Mouse (Mus musculus) liver, embryonic 14.5 days (tissue): ENCODE measurements around the gene Plcb4. TPM values are rescaled to one million over a fixed set of nuclear protein-coding genes. Genes with fewer than 3 reads are reported as not detected.

Experiments used
- ATAC-seq: fragments of 200-750 bp; cut with Nextera tagmentation; 2 replicates; pipeline ENCODE4 v1.8.0; 2017; ENCODE audit warnings: moderate number of reproducible peaks, mild to moderate bottlenecking, moderate library complexity; ENCODE audit not compliant: insufficient read depth
- DNase-seq, 3 experiments: peaks; one replicate each; pipeline ENCODE4 v3.0.0-alpha.2; 2012 to 2013; ENCODE audit warnings: low read depth in 3 of 3, low spot score in 3 of 3
- H3K27ac ChIP-seq: fragments of 300-500 bp; sonication (generic); 2 replicates; pipeline ENCODE4 v1.5.1; 2014; ENCODE audit warnings: moderate library complexity, mild to moderate bottlenecking, control low read depth, inconsistent platforms
- H3K27me3 ChIP-seq: fragments of 300-500 bp; sonication (generic); 2 replicates; pipeline ENCODE4 v1.6.1; 2014; ENCODE audit warnings: mild to moderate bottlenecking, low read length, moderate library complexity; ENCODE audit not compliant: control insufficient read depth, insufficient read depth
- H3K36me3 ChIP-seq: fragments of 300-500 bp; sonication (generic); replicated peaks from 2 replicates; pipeline ENCODE4 v1.6.1; 2014; ENCODE audit warnings: low read depth; ENCODE audit not compliant: control insufficient read depth, insufficient read depth
- H3K4me1 ChIP-seq, 2 experiments: fragments of 200-500 bp in 1 of 2; fragments of 300-500 bp in 1 of 2; sonication (generic) in 1 of 2; replicated peaks; 2 replicates each; pipeline ENCODE4 v1.6.1; 2012 to 2014; ENCODE audit warnings: antibody characterized with exemption in 1 of 2, inconsistent platforms in 1 of 2, low read length in 1 of 2; ENCODE audit not compliant: control insufficient read depth in 2 of 2, insufficient read depth in 2 of 2
- H3K4me2 ChIP-seq: fragments of 300-500 bp; sonication (generic); 2 replicates; pipeline ENCODE4 v1.6.1; 2014; ENCODE audit warnings: low read depth, mild to moderate bottlenecking, control low read depth, moderate library complexity
- H3K4me3 ChIP-seq, 2 experiments: fragments of 200-500 bp in 1 of 2; fragments of 300-500 bp in 1 of 2; sonication (generic) in 1 of 2; 2 replicates each; pipeline ENCODE4 v1.5.1; 2012 to 2014; ENCODE audit warnings: low read depth in 2 of 2, low read length in 2 of 2, mild to moderate bottlenecking in 2 of 2, control low read depth in 1 of 2, inconsistent platforms in 1 of 2, moderate library complexity in 1 of 2; ENCODE audit not compliant: insufficient read depth in 1 of 2
- H3K9ac ChIP-seq: fragments of 300-500 bp; sonication (generic); replicated peaks from 2 replicates; pipeline ENCODE4 v1.6.1; 2014; ENCODE audit warnings: mild to moderate bottlenecking, control low read depth, moderate library complexity
- H3K9me3 ChIP-seq: fragments of 300-500 bp; sonication (generic); 2 replicates; pipeline ENCODE4 v1.6.1; 2016; ENCODE audit warnings: low read length, mixed read lengths; ENCODE audit not compliant: control insufficient read depth
- CTCF ChIP-seq: IDR thresholded peaks from 2 replicates; pipeline ENCODE4 v1.5.1; 2016; ENCODE audit warnings: antibody characterized with exemption, low read depth, control low read depth
- EP300 ChIP-seq: IDR thresholded peaks from 2 replicates; pipeline ENCODE4 v1.6.1; 2016; ENCODE audit warnings: antibody characterized with exemption, low read depth
- WGBS: fragments of 180-500 bp; shearing (Covaris S2); extraction: QIAGEN DNeasy Blood & Tissue Kit; methylation state at CpG from one replicate; pipeline ENCODE4 v1.1.7; 2014; ENCODE audit not compliant: insufficient replicate concordance; 5-methylcytosine and 5-hydroxymethylcytosine counted together
- polyA plus RNA-seq, 2 experiments: library from polyadenylated mRNA; depleted of rRNA in 1 of 2; stranded (reverse) in 1 of 2; unstranded in 1 of 2; fragments of >200 nt; fragmentation: Nextera tagmentation in 1 of 2; extraction: Ambion mirVana in 1 of 2; gene quantifications; 2 replicates each; pipeline versions ENCODE4 v1.2.1 to v1.2.3; 2012 to 2014

Gene Plcb4
- polyA plus RNA-seq, 2 experiments: 1.9 to 2.3 TPM

DNA sequence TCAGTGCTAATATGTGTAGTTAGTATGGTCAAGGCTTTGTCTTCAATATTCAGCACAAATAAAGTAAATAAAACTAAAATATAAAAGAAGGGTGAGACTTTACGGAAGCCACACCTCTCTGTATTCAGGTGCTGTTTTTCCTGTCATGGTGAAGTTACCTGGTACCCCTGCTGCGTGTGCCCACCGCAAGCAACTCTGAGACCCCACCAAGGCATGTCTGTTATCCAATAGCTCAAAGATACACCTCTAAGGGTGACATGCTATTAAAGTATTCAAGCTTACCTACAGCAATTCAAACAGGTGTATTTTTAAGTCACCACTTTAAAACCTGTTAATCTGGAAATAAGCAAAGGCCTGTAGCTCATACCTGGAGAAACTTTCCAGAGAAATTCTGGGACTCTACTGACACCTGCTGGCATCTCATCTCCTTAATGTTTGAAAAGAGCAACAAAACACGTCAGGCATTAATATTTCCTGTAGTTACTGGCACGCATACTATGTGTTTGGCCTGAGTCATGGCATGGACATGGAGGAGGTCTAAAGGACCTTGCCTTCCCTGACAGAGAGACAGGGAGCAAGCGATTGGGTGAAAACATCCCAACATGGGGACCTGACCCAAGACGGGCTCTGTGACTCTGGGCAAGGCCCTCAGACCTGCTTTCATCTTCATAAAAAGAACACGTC lies 268.0 kb downstream of the Plcb4 start:
- H3K4me3 ChIP-seq: no peak overlapping the region
- no peak for DNase-seq
- TF ChIP-seq CTCF: peak; percentile 26; the same call in 1 of the 2 replicates
- no peak for TF ChIP-seq EP300
- 63% methylated on average over 8 of the region's 8 CpGs for WGBS
- H3K36me3 ChIP-seq: no peaks in the 10 kb centered on the region
- no peaks in the 10 kb centered on the region for H3K4me1 ChIP-seq
- ATAC-seq: no peak
- no peak overlapping the region for H3K27ac ChIP-seq
- H3K9me3 ChIP-seq: no peaks in the 10 kb centered on the region
- H3K9ac ChIP-seq: no peak overlapping the region
- no peak overlapping the region for H3K4me2 ChIP-seq
- no peaks in the 10 kb centered on the region for H3K27me3 ChIP-seq

DNA sequence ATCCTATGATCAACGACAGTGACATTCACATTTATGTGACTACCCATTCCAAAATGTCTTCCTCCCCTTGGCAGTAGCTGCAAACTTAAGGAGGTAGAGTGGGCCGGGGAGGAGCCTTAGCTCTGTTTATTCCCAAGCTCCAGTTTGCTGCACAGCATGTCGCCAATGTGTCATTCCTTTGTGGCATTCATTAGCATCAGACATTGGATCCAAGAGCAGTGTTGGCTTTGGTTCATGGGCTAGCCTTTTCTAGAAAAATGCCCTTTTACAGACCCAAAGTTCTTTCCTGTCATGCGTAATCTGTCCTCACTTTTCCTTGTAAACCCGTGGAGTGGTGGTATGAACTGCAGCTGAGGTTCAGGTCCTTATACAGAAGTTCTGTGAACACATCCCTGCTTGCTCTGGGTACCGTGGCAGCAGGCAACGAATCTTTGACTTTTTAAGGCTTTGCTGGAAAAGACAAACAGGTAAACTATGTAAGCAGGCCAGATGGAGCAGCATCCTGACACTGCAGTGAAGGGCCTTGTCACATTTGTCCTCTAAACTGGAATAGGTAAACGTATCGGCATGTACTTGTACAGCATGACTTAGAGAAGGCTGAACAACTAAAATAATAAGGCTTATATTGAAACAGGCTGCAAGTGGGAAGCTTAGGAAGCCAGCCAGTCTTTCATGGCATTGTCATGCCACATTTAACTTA lies 270.4 kb downstream of the Plcb4 start:
- no peak overlapping the region for H3K9ac ChIP-seq
- TF ChIP-seq CTCF (no peak), EP300 (no peak)
- no peaks in the 10 kb centered on the region for H3K9me3 ChIP-seq
- H3K27me3 ChIP-seq: no peaks in the 10 kb centered on the region
- no peaks in the 10 kb centered on the region for H3K4me1 ChIP-seq
- H3K36me3 ChIP-seq: no peaks in the 10 kb centered on the region
- H3K4me3 ChIP-seq: no peak overlapping the region
- no peak overlapping the region for H3K27ac ChIP-seq
- WGBS: 65% methylated on average over 9 of the region's 9 CpGs
- no peak for ATAC-seq
- H3K4me2 ChIP-seq: no peak overlapping the region
- no peak for DNase-seq

DNA sequence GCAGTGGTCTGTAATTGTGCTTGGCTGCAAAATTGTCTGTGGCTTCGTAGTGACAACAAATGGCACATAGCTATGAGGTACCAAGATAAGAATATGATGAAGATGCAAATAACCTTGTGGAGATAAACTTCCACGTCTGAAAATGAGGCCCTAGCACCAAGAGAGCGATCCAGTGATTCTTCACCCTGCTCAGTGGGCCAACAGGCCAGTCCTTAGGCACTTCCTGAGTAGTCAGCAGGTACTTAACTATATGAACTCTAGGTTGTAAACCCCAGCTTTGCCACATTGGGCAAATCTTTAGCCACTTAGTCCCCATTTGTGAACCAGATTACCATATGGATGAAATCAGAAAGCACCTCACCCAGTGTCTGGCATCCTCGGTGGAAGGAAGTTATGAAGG lies 271.9 kb downstream of the Plcb4 start:
- DNase-seq (no peak), ATAC-seq (no peak)
- Histone ChIP-seq H3K9ac (no peak overlapping the region), H3K9me3 (no peaks in the 10 kb centered on the region), H3K27me3 (no peaks in the 10 kb centered on the region), H3K4me1 (no peaks in the 10 kb centered on the region), H3K36me3 (no peaks in the 10 kb centered on the region), H3K4me3 (no peak overlapping the region), H3K4me2 (no peak overlapping the region), H3K27ac (no peak overlapping the region)
- TF ChIP-seq CTCF (no peak), EP300 (no peak)
- WGBS: 50% methylated on average over 4 of the region's 4 CpGs

DNA sequence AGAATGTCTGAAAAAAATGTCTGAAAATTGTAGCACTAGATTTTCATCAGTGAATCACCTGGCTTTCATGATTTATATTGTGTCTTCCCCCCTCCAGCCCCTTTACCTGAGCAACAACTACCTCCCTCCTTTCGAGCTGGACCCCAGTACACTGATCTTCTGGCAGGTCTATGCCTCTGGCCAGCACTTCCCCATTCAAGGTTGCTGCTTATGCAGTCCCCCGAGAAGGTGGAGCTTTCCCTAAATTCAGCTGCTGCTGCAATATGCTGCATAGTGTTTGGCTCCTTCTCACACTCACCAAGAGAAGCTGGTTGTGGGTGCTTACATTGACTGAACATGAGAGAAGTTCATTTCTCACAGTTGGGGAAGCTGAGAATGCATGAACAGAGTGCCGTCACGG lies 273.8 kb downstream of the Plcb4 start:
- DNase-seq: no peak
- TF ChIP-seq EP300: no peak
- TF ChIP-seq CTCF: no peak

DNA sequence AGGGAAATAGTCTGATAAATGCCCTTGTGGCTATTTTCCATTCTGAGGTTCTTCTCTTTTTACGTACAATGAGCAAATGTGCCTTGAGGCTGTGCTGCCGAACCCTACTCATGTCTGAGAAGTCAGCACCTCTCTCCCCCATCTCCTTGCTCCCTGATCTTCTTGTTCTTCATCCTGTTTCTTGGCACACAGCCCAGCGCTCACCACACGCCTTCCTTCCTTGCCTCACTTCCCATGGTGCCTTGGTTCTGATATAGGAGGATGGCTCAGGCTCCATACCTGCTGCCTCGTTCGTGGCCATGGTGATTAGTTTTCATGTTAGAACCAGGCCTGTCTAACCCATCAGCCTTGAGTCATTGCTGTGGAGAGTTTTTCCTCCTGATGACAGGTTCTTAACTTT lies 277.6 kb downstream of the Plcb4 start:
- no peak for TF ChIP-seq CTCF
- no peak for TF ChIP-seq EP300
- no peak overlapping the region for H3K9ac ChIP-seq
- WGBS: 68% methylated on average over 6 of the region's 6 CpGs
- H3K9me3 ChIP-seq: no peaks in the 10 kb centered on the region
- DNase-seq: no peak
- no peaks in the 10 kb centered on the region for H3K4me1 ChIP-seq
- H3K27me3 ChIP-seq: no peaks in the 10 kb centered on the region
- H3K36me3 ChIP-seq: no peaks in the 10 kb centered on the region
- no peak for ATAC-seq
- no peak overlapping the region for H3K4me2 ChIP-seq
- no peak overlapping the region for H3K27ac ChIP-seq
- no peak overlapping the region for H3K4me3 ChIP-seq

More for the DNA sequence above, 273.8 kb downstream of the Plcb4 start:
- H3K4me2 ChIP-seq: no peak overlapping the region
- H3K9me3 ChIP-seq: no peaks in the 10 kb centered on the region
- no peak for ATAC-seq
- no peak overlapping the region for H3K27ac ChIP-seq
- no peaks in the 10 kb centered on the region for H3K36me3 ChIP-seq
- no peak overlapping the region for H3K4me3 ChIP-seq
- no peaks in the 10 kb centered on the region for H3K4me1 ChIP-seq
- WGBS: 64% methylated on average over 4 of the region's 4 CpGs
- H3K9ac ChIP-seq: no peak overlapping the region
- H3K27me3 ChIP-seq: no peaks in the 10 kb centered on the region
